Mouse (Mus musculus) embryonic facial prominence, embryonic 11.5 days (tissue): Measurements from ENCODE around the gene Nploc4. TPM values are rescaled to one million over a fixed set of nuclear protein-coding genes. Genes with fewer than 3 reads are reported as not detected.
"Not testable (repeated sequence)": the region's sequence is repeated elsewhere in the genome, so short reads cannot be mapped to it uniquely, and the experiment has no call there.

Experiments used
- ATAC-seq: fragments of 200-750 bp; cut with Nextera tagmentation; replicated peaks from 2 replicates; pipeline ENCODE4 v1.8.0; 2017; ENCODE audit warnings: low read depth; ENCODE audit not compliant: insufficient number of reproducible peaks, low FRiP score, low TSS enrichment
- DNase-seq: peaks from one replicate; pipeline ENCODE4 v3.0.0-alpha.2; 2015; ENCODE audit warnings: low spot score
- H3K27ac ChIP-seq: fragments of 300-500 bp; sonication (generic); replicated peaks from 2 replicates; pipeline ENCODE4 v1.5.1; 2014; ENCODE audit warnings: mild to moderate bottlenecking, low read depth, low read length, control low read depth
- H3K27me3 ChIP-seq: fragments of 300-500 bp; sonication (generic); 2 replicates; pipeline ENCODE4 v1.6.1; 2014; ENCODE audit warnings: mild to moderate bottlenecking, low read length, moderate library complexity, mixed read lengths; ENCODE audit not compliant: control insufficient read depth, insufficient read depth
- H3K36me3 ChIP-seq: fragments of 300-500 bp; sonication (generic); replicated peaks from 2 replicates; pipeline ENCODE4 v1.6.1; 2014; ENCODE audit warnings: low read depth, mild to moderate bottlenecking, low read length, moderate library complexity, mixed read lengths; ENCODE audit not compliant: control insufficient read depth, insufficient read depth
- H3K4me1 ChIP-seq: fragments of 300-500 bp; sonication (generic); 2 replicates; pipeline ENCODE4 v1.6.1; 2014; ENCODE audit warnings: low read length, mixed read lengths; ENCODE audit not compliant: control insufficient read depth, insufficient read depth
- H3K4me2 ChIP-seq: fragments of 300-500 bp; sonication (generic); 2 replicates; pipeline ENCODE4 v1.6.1; 2014; ENCODE audit warnings: low read depth, mild to moderate bottlenecking, control low read depth, low read length, moderate library complexity
- H3K4me3 ChIP-seq: fragments of 300-500 bp; sonication (generic); 2 replicates; pipeline ENCODE4 v1.5.1; 2014; ENCODE audit warnings: low read depth, low read length, control low read depth
- H3K9ac ChIP-seq: fragments of 300-500 bp; sonication (generic); replicated peaks from 2 replicates; pipeline ENCODE4 v1.6.1; 2014; ENCODE audit warnings: mild to moderate bottlenecking, control low read depth, low read length
- H3K9me3 ChIP-seq: fragments of 300-500 bp; sonication (generic); replicated peaks from 2 replicates; pipeline ENCODE4 v1.6.1; 2016; ENCODE audit warnings: mild to moderate bottlenecking, low read length, inconsistent platforms, mixed read lengths; ENCODE audit not compliant: control insufficient read depth
- WGBS: fragments of 180-500 bp; shearing (Covaris S2); extraction: QIAGEN DNeasy Blood & Tissue Kit; methylation state at CpG from one replicate; pipeline ENCODE4 v1.1.7; 2014; 5-methylcytosine and 5-hydroxymethylcytosine counted together
- polyA plus RNA-seq: library from polyadenylated mRNA; unstranded; fragments of >200 nt; fragmentation: Nextera tagmentation; extraction: Ambion mirVana; gene quantifications from 2 replicates; pipeline ENCODE4 v1.2.1, GENCODE M21; 2014

Gene Nploc4
- polyA plus RNA-seq, 1 experiment from 2014 or later: 42.5 TPM

GRCm38 (mm10) chr11:120354304-120355276, 82.9 kb downstream of the Nploc4 start:
- ATAC-seq: no peak
- Histone ChIP-seq H3K4me2 (no peak overlapping the region), H3K4me3 (no peak overlapping the region), H3K9ac (no peak overlapping the region), H3K27me3 (no peaks in the 10 kb centered on the region), H3K36me3 (no peaks in the 10 kb centered on the region), H3K27ac (no peak overlapping the region), H3K4me1 (peaks cover 14% of the 10 kb centered on the region), H3K9me3 (no peaks in the 10 kb centered on the region)
- no peak for DNase-seq
- WGBS: 90% methylated on average over 17 of the region's 17 CpGs

- H3K4me1 ChIP-seq: peaks cover 16% of the 10 kb centered on the region
- H3K27me3 ChIP-seq: no peaks in the 10 kb centered on the region
- no peak overlapping the region for H3K27ac ChIP-seq
- H3K4me3 ChIP-seq: no peak overlapping the region
- H3K9me3 ChIP-seq: no peaks in the 10 kb centered on the region
- peak; percentile 69 for DNase-seq
- no peak overlapping the region; the same call in 1 of the 2 replicates for H3K4me2 ChIP-seq
- H3K9ac ChIP-seq: no peak overlapping the region; the same call in 1 of the 2 replicates
- no peaks in the 10 kb centered on the region for H3K36me3 ChIP-seq
- ATAC-seq: no peak
- WGBS: 26% methylated on average over 26 of the region's 26 CpGs
Measured at GRCm38 (mm10) chr11:120353500-120354303, 83.8 kb downstream of the Nploc4 start.

DNA sequence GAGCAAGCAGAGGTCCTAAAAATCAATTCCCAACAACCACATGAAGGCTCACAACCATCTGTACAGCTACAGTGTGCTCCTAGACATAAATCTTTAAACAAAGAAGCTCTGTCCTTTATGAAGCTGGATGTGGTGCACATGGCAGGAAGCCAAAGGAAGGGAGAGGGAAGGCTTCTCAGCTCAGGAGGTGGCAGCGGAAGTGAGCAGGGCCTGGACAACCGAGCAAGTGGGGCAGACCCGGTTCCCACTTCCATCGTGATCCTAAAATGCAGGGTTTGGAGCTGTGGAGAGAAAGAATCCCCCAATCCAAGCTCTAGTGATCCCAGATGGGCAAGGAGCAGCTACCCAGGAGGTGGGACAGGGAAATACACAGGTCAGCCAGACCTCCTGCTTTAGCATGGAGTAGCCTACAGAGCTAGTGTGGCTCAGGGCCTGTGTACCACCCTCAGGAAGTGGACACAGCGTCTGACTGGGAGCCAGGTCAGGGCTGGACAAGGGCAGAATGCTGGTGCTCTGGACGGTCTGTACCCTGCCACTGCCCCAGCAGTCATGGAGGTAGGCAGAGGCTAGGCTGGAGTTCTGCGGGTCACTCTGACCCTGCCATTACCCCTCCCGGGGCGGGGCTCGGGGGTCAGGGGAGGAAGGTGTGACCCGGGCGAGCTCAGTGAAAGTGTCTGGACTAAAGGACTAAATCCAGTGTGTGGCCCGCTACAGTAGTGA, 84.8 kb downstream of the Nploc4 start:
- H3K27me3 ChIP-seq: no peaks in the 10 kb centered on the region
- H3K4me1 ChIP-seq: peaks cover 7% of the 10 kb centered on the region; the same call in 1 of the 2 replicates
- H3K4me2 ChIP-seq: no peak overlapping the region
- DNase-seq: no peak
- 68% methylated on average over 13 of the region's 13 CpGs for WGBS
- H3K27ac ChIP-seq: no peak overlapping the region
- H3K36me3 ChIP-seq: no peaks in the 10 kb centered on the region
- no peak overlapping the region for H3K4me3 ChIP-seq
- H3K9ac ChIP-seq: no peak overlapping the region; the same call in 1 of the 2 replicates
- no peaks in the 10 kb centered on the region for H3K9me3 ChIP-seq
- ATAC-seq: no peak

- ATAC-seq, H3K27ac ChIP-seq, H3K4me3 ChIP-seq, H3K9me3 ChIP-seq, H3K36me3 ChIP-seq, H3K9ac ChIP-seq, H3K4me2 ChIP-seq, H3K27me3 ChIP-seq, DNase-seq, H3K4me1 ChIP-seq: not testable (repeated sequence)
- WGBS: 91% methylated on average over 5 of the region's 5 CpGs
Measured at GRCm38 (mm10) chr11:120352093-120352350, 85.5 kb downstream of the Nploc4 start.

- 82% methylated on average over 10 of the region's 10 CpGs for WGBS
- ATAC-seq (no peak), DNase-seq (no peak)
- H3K4me2 ChIP-seq: no peak overlapping the region
- peaks cover 2% of the 10 kb centered on the region; the same call in 1 of the 2 replicates for H3K36me3 ChIP-seq
- H3K4me1 ChIP-seq: peaks cover 7% of the 10 kb centered on the region; the same call in 1 of the 2 replicates
- H3K9me3 ChIP-seq: no peaks in the 10 kb centered on the region
- no peaks in the 10 kb centered on the region for H3K27me3 ChIP-seq
- H3K9ac ChIP-seq: no peak overlapping the region
- no peak overlapping the region for H3K4me3 ChIP-seq
- peak overlapping the region; percentile 99 for H3K27ac ChIP-seq
Measured at GRCm38 (mm10) chr11:120351250-120352092, 86.0 kb downstream of the Nploc4 start.

- ATAC-seq: no peak
- H3K9me3 ChIP-seq: no peaks in the 10 kb centered on the region
- H3K4me3 ChIP-seq: peak overlapping the region; percentile 100
- no peaks in the 10 kb centered on the region for H3K27me3 ChIP-seq
- peak overlapping the region; percentile 99 for H3K27ac ChIP-seq
- DNase-seq: peak; percentile 49
- H3K4me2 ChIP-seq: peak overlapping the region; percentile 94
- peaks cover 2% of the 10 kb centered on the region; the same call in 1 of the 2 replicates for H3K36me3 ChIP-seq
- H3K9ac ChIP-seq: peak overlapping the region; percentile 100
- 13% methylated on average over 11 of the region's 11 CpGs for WGBS
- H3K4me1 ChIP-seq: peaks cover 7% of the 10 kb centered on the region; the same call in 1 of the 2 replicates
Measured at GRCm38 (mm10) chr11:120350711-120351110, 86.8 kb downstream of the Nploc4 start.
